Mouse (Mus musculus): Measurements from ENCODE around the gene Pxylp1. TPM values are rescaled to one million over a fixed set of nuclear protein-coding genes. Genes with fewer than 3 reads are reported as not detected.
A peak's percentile ranks its signal among the peaks of the same experiment; 100 is the strongest.

Pxylp1 gene
- total and polyA plus RNA-seq, 2 experiments from 2014 or later = 22.6 to 35.1 TPM

GRCm38 (mm10) chr9:96923119-96923518 lies 30.6 kb upstream of the Pxylp1 start:
- WGBS = 80% methylated on average over 6 of the region's 6 CpGs
- no peak overlapping the region for H3K4me2 ChIP-seq (ENCODE audit: low read depth)
- H3K27me3 ChIP-seq (ENCODE audit: insufficient read depth, low read length) = no peaks in the 10 kb centered on the region
- no peak overlapping the region for H3K4me3 ChIP-seq (ENCODE audit: low read depth, low read length)
- H3K9ac ChIP-seq = no peak overlapping the region
- ATAC-seq = no peak
- TF ChIP-seq CTCF (IDR thresholded peaks at IDR 0.05; ENCODE audit: low read depth) = no peak
- H3K9me3 ChIP-seq (ENCODE audit: low read length) = peaks cover 10% of the 10 kb centered on the region; the same call in 1 of the 2 replicates
- H3K4me1 ChIP-seq (ENCODE audit: insufficient read depth) = no peaks in the 10 kb centered on the region
- H3K27ac ChIP-seq (ENCODE audit: low read depth, low read length) = no peak overlapping the region
- H3K36me3 ChIP-seq (ENCODE audit: insufficient read depth) = no peaks in the 10 kb centered on the region
- DNase-seq = no peak

DNA sequence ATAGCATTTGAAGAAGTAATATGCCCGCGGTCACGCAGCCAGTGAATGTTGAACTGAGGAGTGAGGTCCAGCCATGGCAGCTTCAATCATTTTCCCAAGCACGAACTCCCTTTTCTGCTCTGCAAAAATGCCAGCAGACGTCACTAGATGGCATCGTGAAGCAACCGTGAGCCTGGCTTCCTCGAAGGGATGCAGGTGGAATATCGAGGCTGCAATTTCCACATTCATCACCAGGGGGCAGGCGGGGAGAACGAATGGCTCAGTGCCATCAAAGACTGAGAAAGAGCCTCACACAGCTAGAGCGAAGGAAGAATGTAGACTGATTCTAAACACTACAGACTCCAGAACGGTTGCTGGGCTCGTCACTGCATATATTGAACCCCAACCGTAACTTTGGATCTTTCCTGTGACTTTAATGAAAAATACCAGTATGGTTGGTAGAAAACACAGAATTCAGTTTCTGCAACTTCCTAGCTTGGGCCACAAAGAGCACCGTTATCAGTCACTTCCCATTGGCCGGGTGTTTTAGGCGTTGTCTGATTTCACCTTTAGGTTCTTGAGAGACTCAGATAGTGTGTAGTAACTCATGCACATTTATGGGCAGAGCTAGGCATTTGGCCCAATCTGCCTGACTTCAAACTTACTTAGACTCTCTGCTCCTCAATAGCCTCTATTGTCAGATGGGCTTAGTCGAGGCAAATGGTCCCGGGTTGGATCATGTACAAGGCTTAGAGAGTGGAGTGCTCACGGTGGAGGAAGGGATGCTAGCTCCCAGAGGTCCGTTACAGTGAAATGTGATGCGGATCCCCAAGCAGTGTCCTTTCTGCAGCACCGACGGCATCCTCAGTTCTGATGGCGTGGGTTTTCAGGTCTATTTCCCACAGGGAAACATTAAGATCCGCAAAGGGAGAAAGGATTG lies 24.4 kb upstream of the Pxylp1 start:
- H3K27ac ChIP-seq (ENCODE audit: low read depth, low read length) = no peak overlapping the region
- no peaks in the 10 kb centered on the region for H3K36me3 ChIP-seq (ENCODE audit: insufficient read depth)
- H3K4me1 ChIP-seq (ENCODE audit: insufficient read depth) = no peaks in the 10 kb centered on the region
- 34% methylated on average over 27 of the region's 27 CpGs for WGBS
- DNase-seq = peak; percentile 99
- H3K9ac ChIP-seq = no peak overlapping the region
- peak; percentile 100 for TF ChIP-seq CTCF (IDR thresholded peaks at IDR 0.05; ENCODE audit: low read depth)
- H3K27me3 ChIP-seq (ENCODE audit: insufficient read depth, low read length) = no peaks in the 10 kb centered on the region
- no peak overlapping the region for H3K4me3 ChIP-seq (ENCODE audit: low read depth, low read length)
- peak; percentile 96 for ATAC-seq
- H3K4me2 ChIP-seq (ENCODE audit: low read depth) = no peak overlapping the region
- peaks cover 10% of the 10 kb centered on the region; the same call in 1 of the 2 replicates for H3K9me3 ChIP-seq (ENCODE audit: low read length)

GRCm38 (mm10) chr9:96916076-96916475 lies 23.6 kb upstream of the Pxylp1 start:
- H3K4me3 ChIP-seq (ENCODE audit: low read depth, low read length) = no peak overlapping the region
- H3K27ac ChIP-seq (ENCODE audit: low read depth, low read length) = no peak overlapping the region
- ATAC-seq (0 out of 2 replicates have a peak, but pooled peaks have one; percentile 5), DNase-seq (no peak)
- no peaks in the 10 kb centered on the region for H3K27me3 ChIP-seq (ENCODE audit: insufficient read depth, low read length)
- H3K9me3 ChIP-seq (ENCODE audit: low read length) = peaks cover 10% of the 10 kb centered on the region; the same call in 1 of the 2 replicates
- 67% methylated on average over 7 of the region's 7 CpGs for WGBS
- H3K9ac ChIP-seq = no peak overlapping the region
- no peak for TF ChIP-seq CTCF (IDR thresholded peaks at IDR 0.05; ENCODE audit: low read depth)
- no peak overlapping the region for H3K4me2 ChIP-seq (ENCODE audit: low read depth)
- H3K4me1 ChIP-seq (ENCODE audit: insufficient read depth) = no peaks in the 10 kb centered on the region
- H3K36me3 ChIP-seq (ENCODE audit: insufficient read depth) = no peaks in the 10 kb centered on the region

- H3K4me2 ChIP-seq (ENCODE audit: low read depth) = no peak overlapping the region
- H3K36me3 ChIP-seq (ENCODE audit: insufficient read depth) = no peaks in the 10 kb centered on the region
- H3K9me3 ChIP-seq (ENCODE audit: low read length) = peaks cover 7% of the 10 kb centered on the region; the same call in 1 of the 2 replicates
- DNase-seq (no peak), ATAC-seq (no peak)
- no peak overlapping the region for H3K9ac ChIP-seq
- H3K4me1 ChIP-seq (ENCODE audit: insufficient read depth) = no peaks in the 10 kb centered on the region
- H3K4me3 ChIP-seq (ENCODE audit: low read depth, low read length) = no peak overlapping the region
- H3K27me3 ChIP-seq (ENCODE audit: insufficient read depth, low read length) = no peaks in the 10 kb centered on the region
- WGBS = 72% methylated on average over 6 of the region's 6 CpGs
- H3K27ac ChIP-seq (ENCODE audit: low read depth, low read length) = no peak overlapping the region
- no peak for TF ChIP-seq CTCF (IDR thresholded peaks at IDR 0.05; ENCODE audit: low read depth)
Observed at GRCm38 (mm10) chr9:96914851-96915250, 22.4 kb upstream of the Pxylp1 start.

- Histone ChIP-seq H3K9me3 (ENCODE audit: low read length) (no peaks in the 10 kb centered on the region), H3K36me3 (ENCODE audit: insufficient read depth) (no peaks in the 10 kb centered on the region), H3K4me2 (ENCODE audit: low read depth) (no peak overlapping the region), H3K4me3 (ENCODE audit: low read depth, low read length) (no peak overlapping the region), H3K27ac (ENCODE audit: low read depth, low read length) (no peak overlapping the region), H3K4me1 (ENCODE audit: insufficient read depth) (no peaks in the 10 kb centered on the region), H3K27me3 (ENCODE audit: insufficient read depth, low read length) (no peaks in the 10 kb centered on the region), H3K9ac (no peak overlapping the region)
- DNase-seq (no peak), ATAC-seq (no peak)
- WGBS = 91% methylated on average over 3 of the region's 3 CpGs
- 0 out of 2 replicates have a peak, but pooled peaks have one; percentile 7 for TF ChIP-seq CTCF (IDR thresholded peaks at IDR 0.05; ENCODE audit: low read depth)
Observed at GRCm38 (mm10) chr9:96914005-96914404, 21.5 kb upstream of the Pxylp1 start.

DNA sequence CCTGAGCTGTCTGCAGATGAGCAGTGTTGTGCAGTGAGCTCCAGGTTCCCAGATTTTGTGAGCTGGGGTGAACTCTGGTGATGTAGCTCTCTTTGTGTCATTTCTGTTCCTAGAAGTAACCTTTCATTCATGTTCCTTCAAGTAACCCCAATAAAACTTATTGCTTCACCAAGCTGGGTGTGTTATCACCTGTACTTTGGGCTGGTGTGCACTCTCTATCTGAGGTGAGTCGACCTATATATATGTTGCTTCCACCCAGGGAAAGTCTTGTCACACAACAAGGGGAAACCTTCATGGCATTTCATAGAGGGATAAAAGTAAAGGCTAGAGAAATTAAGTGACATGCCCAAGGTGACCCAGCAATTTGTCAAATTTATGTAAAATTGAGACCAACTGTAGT lies 17.0 kb upstream of the Pxylp1 start:
- ATAC-seq = no peak

GRCm38 (mm10) chr9:96908737-96909136 lies 16.3 kb upstream of the Pxylp1 start:
- DNase-seq = no peak
- 60% methylated on average over 2 of the region's 2 CpGs for WGBS

More for the DNA sequence above, 17.0 kb upstream of the Pxylp1 start:
- no peaks in the 10 kb centered on the region for H3K9me3 ChIP-seq (ENCODE audit: low read length)
- H3K36me3 ChIP-seq (ENCODE audit: insufficient read depth) = no peaks in the 10 kb centered on the region
- no peak overlapping the region for H3K4me2 ChIP-seq (ENCODE audit: low read depth)
- WGBS = 89% methylated on average over 1 of the region's 1 CpGs
- no peak for DNase-seq
- H3K4me1 ChIP-seq (ENCODE audit: insufficient read depth) = no peaks in the 10 kb centered on the region
- H3K27me3 ChIP-seq (ENCODE audit: insufficient read depth, low read length) = no peaks in the 10 kb centered on the region
- no peak for TF ChIP-seq CTCF (IDR thresholded peaks at IDR 0.05; ENCODE audit: low read depth)
- no peak overlapping the region for H3K4me3 ChIP-seq (ENCODE audit: low read depth, low read length)
- no peak overlapping the region for H3K9ac ChIP-seq
- no peak overlapping the region for H3K27ac ChIP-seq (ENCODE audit: low read depth, low read length)

More at GRCm38 (mm10) chr9:96908737-96909136, 16.3 kb upstream of the Pxylp1 start:
- TF ChIP-seq CTCF (IDR thresholded peaks at IDR 0.05; ENCODE audit: low read depth) = no peak
- no peak overlapping the region for H3K4me3 ChIP-seq (ENCODE audit: low read depth, low read length)
- H3K4me2 ChIP-seq (ENCODE audit: low read depth) = no peak overlapping the region
- no peak for ATAC-seq
- no peak overlapping the region for H3K9ac ChIP-seq
- H3K9me3 ChIP-seq (ENCODE audit: low read length) = no peaks in the 10 kb centered on the region
- no peaks in the 10 kb centered on the region for H3K36me3 ChIP-seq (ENCODE audit: insufficient read depth)
- H3K27ac ChIP-seq (ENCODE audit: low read depth, low read length) = no peak overlapping the region
- no peaks in the 10 kb centered on the region for H3K27me3 ChIP-seq (ENCODE audit: insufficient read depth, low read length)
- H3K4me1 ChIP-seq (ENCODE audit: insufficient read depth) = no peaks in the 10 kb centered on the region

Measured in forebrain, postnatal 0 days (tissue).